Mouse (Mus musculus) monocyte, adult 5-6 weeks (primary cell): ENCODE results near the gene Frat1. TPM values are rescaled to one million over a fixed set of nuclear protein-coding genes. Genes with fewer than 3 reads are reported as not detected.
A peak's percentile ranks its signal among the peaks of the same experiment; 100 is the strongest.

Experiments used
- ATAC-seq: fragments of 153-309, 156-312 bp; replicated peaks from 2 replicates; pipeline ENCODE4 v1.8.0; 2017; ENCODE audit warnings: mild to moderate bottlenecking; ENCODE audit not compliant: low TSS enrichment, insufficient number of reproducible peaks, severe bottlenecking, poor library complexity, low FRiP score
- total RNA-seq: library from RNA; stranded (forward); fragments of 200-1000, 200-491, 200-594 nt; gene quantifications from 3 replicates; pipeline ENCODE4 v1.2.3, GENCODE M21; 2017

The Frat1 gene
- total RNA-seq: 21.9 to 24.9 TPM (median 22.4 TPM) in 3 replicates

- ATAC-seq: peak; percentile 88
Observed at GRCm38 (mm10) chr19:41829381-41830105, at the start of gene Frat1. TSS of gene Frat1 (plus strand) at chr19:41829970.

- no peak for ATAC-seq
Observed at GRCm38 (mm10) chr19:41786896-41787295, 42.9 kb upstream of the Frat1 start.

- no peak for ATAC-seq
Observed at GRCm38 (mm10) chr19:41789110-41789961, 40.4 kb upstream of the Frat1 start.

GRCm38 (mm10) chr19:41791384-41791783, 38.4 kb upstream of the Frat1 start:
- no peak for ATAC-seq

- ATAC-seq: no peak
Observed at GRCm38 (mm10) chr19:41792934-41793486, 36.8 kb upstream of the Frat1 start.

GRCm38 (mm10) chr19:41794017-41794416, 35.8 kb upstream of the Frat1 start:
- no peak for ATAC-seq

GRCm38 (mm10) chr19:41794901-41795300, 34.9 kb upstream of the Frat1 start:
- ATAC-seq: no peak

GRCm38 (mm10) chr19:41796148-41796760, 33.5 kb upstream of the Frat1 start:
- no peak for ATAC-seq

- 0 out of 2 replicates have a peak, but pooled peaks have one; percentile 30 for ATAC-seq
Observed at GRCm38 (mm10) chr19:41796789-41797327, 32.9 kb upstream of the Frat1 start.

- no peak for ATAC-seq
Observed at GRCm38 (mm10) chr19:41797536-41797935, 32.2 kb upstream of the Frat1 start.

GRCm38 (mm10) chr19:41800451-41800850, 29.3 kb upstream of the Frat1 start:
- ATAC-seq: no peak

GRCm38 (mm10) chr19:41800986-41801741, 28.6 kb upstream of the Frat1 start:
- no peak for ATAC-seq

- ATAC-seq: peak; percentile 96
Observed at GRCm38 (mm10) chr19:41801742-41802369, 27.9 kb upstream of the Frat1 start, which contains the start of gene Arhgap19. TSS of gene Arhgap19 (minus strand) at chr19:41802047.

GRCm38 (mm10) chr19:41803322-41803721, 26.4 kb upstream of the Frat1 start:
- ATAC-seq: peak; percentile 27; the same call in 1 of the 2 replicates

- no peak for ATAC-seq
Observed at GRCm38 (mm10) chr19:41805831-41806230, 23.9 kb upstream of the Frat1 start.

- no peak for ATAC-seq
Observed at GRCm38 (mm10) chr19:41807497-41807896, 22.3 kb upstream of the Frat1 start.

- no peak for ATAC-seq
Observed at GRCm38 (mm10) chr19:41808104-41808634, 21.6 kb upstream of the Frat1 start.
